Mouse (Mus musculus) lung, adult 2 months (tissue): ENCODE measurements around the gene Calml4.

ENCODE experiments used
- CTCF ChIP-seq: fragments of 200-500 bp; IDR thresholded peaks from 2 replicates; pipeline ENCODE4 v1.5.1; 2011; ENCODE audit warnings: mild to moderate bottlenecking, low read length, control low read depth; ENCODE audit not compliant: insufficient read depth
- POLR2A ChIP-seq: fragments of 200-500 bp; IDR thresholded peaks from 2 replicates; pipeline ENCODE4 v1.6.1; 2011; ENCODE audit warnings: low read depth, mild to moderate bottlenecking, control low read depth, low read length, borderline replicate concordance; ENCODE audit errors: extremely low read depth

DNA sequence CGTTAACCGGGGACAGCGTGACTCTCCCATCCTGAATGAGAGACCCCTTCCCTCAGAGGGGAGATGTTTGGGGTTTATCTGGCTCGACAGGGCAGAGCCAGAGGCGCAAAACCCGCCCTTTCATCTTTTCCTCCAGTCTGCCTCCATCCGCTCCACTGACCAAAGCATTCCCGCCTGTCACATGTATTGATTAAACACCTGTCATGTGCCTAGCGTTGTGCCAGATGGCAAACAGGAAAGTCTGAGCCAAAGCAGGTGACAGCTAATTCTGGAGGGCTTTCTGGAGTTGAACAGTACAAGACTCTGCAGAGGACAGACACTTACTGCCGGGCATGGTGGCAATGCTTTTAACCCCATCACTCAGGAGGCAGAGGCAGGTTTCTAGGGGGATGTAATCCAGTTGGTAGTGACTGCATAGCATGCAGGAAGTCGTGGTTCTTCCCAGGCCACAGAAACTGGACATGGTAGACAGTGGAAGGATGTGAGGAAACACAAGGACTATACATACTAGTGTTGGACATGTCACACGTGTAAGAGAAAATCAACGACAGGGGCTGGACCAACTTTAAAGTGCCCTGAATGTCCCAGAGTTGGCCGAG lies 18.6 kb upstream of the Calml4 start:
- no peak for TF ChIP-seq POLR2A
- no peak for TF ChIP-seq CTCF
